In the genomic region with DNA sequence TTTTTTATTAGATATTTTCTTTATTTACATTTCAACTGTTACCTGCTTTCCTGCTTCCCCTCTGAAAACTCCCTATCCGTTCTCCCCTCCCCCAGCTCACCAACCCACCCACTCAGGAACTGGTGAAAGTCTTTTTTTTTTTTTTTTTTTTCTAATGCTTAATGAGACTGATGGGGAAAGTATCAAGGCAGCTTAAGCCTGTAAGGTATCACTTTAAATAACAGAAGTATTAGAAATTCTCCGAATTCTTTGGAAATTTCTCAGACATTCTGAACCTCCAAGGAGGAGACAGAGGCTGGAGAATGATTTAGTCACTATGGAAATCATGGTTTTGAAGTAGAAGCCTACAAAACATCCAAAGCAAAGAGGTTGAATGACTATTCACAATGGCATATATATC, we compare ENCODE assay signal across 16 mouse cellular contexts.
"Had no signal": no experiment of that assay in that cellular context is flagged by ENCODE, and none has a peak within 500 bp of the region (broad histone marks: within the 10 kb centered on the region; RNA-seq: fewer than 3 reads in every experiment).

No protein-coding gene starts in this region.

- H3K4me1 ChIP-seq: neural tube, embryonic 13.5 days; neural tube, embryonic 15.5 days; stomach, embryonic 15.5 days had no signal

- DNase-seq: retina, postnatal 1 day; right cerebral cortex, adult 18-20 months; right cerebral cortex, postnatal 14 days; right cerebral cortex, postnatal 25 days; right cerebral cortex, postnatal 4 days; spleen, adult 18-20 months; thymus, adult 18-20 months; thymus, adult 2 months; thymus, postnatal 14 days; thymus, postnatal 25 days; thymus, postnatal 36 days; thymus, postnatal 4 days had no signal

- H3K4me3 ChIP-seq: neural tube, embryonic 13.5 days; neural tube, embryonic 15.5 days; stomach, embryonic 15.5 days had no signal

- H3K36me3 ChIP-seq: neural tube, embryonic 13.5 days; neural tube, embryonic 15.5 days; stomach, embryonic 15.5 days had no signal

- H3K9me3 ChIP-seq: neural tube, embryonic 13.5 days; neural tube, embryonic 15.5 days; stomach, embryonic 15.5 days had no signal

- H3K27ac ChIP-seq: neural tube, embryonic 13.5 days; neural tube, embryonic 15.5 days; stomach, embryonic 15.5 days; stomach, postnatal 0 days had no signal

- H3K9ac ChIP-seq: neural tube, embryonic 13.5 days; neural tube, embryonic 15.5 days; stomach, embryonic 15.5 days had no signal
